Mouse (Mus musculus) embryonic fibroblast, embryonic 13.5 days (primary cell): ENCODE results near the gene Dok1.

ENCODE experiments used
- CTCF ChIP-seq: IDR thresholded peaks from 2 replicates; pipeline ENCODE4 v1.5.1; 2011; ENCODE audit warnings: mild to moderate bottlenecking, control low read depth, low read length, moderate library complexity, borderline replicate concordance; ENCODE audit not compliant: insufficient read depth
- POLR2A ChIP-seq: IDR thresholded peaks from 2 replicates; pipeline ENCODE4 v1.6.1; 2011; ENCODE audit warnings: low read depth, mild to moderate bottlenecking, control low read depth, low read length, moderate library complexity

GRCm38 (mm10) chr6:83025221-83025620, 8.1 kb downstream of the Dok1 start:
- TF ChIP-seq CTCF: no peak
- TF ChIP-seq POLR2A: 0 out of 2 replicates have a peak, but pooled peaks have one; percentile 30
